Mouse (Mus musculus) bone marrow, adult 2 months (tissue): ENCODE results near the gene Csf2.

ENCODE experiments used
- CTCF ChIP-seq: fragments of 200-500 bp; IDR thresholded peaks from 2 replicates; pipeline ENCODE4 v1.5.1; 2011; ENCODE audit warnings: low read length, control low read depth; ENCODE audit not compliant: control insufficient read depth, insufficient read depth
- POLR2A ChIP-seq: fragments of 200-500 bp; IDR thresholded peaks from 2 replicates; pipeline ENCODE4 v1.6.1; 2011; ENCODE audit warnings: low read depth, mild to moderate bottlenecking, control low read depth, low read length, borderline replicate concordance; ENCODE audit not compliant: control insufficient read depth

- TF ChIP-seq POLR2A, result no peak
- TF ChIP-seq CTCF, result no peak
Measured at GRCm38 (mm10) chr11:54206993-54207392, 42.5 kb downstream of the Csf2 start.
